Mouse (Mus musculus): ENCODE measurements at regions not wholly inside any gene's neighbourhood (a gene's known extent, or its start where the extent isn't known, plus 50 kb on each side); places are given as distances from the start of the nearest gene placed in this dataset.

- no peak for TF ChIP-seq POLR2A (IDR thresholded peaks at IDR 0.05; ENCODE audit: borderline replicate concordance, insufficient read depth, low read length)
- TF ChIP-seq CTCF (IDR thresholded peaks at IDR 0.05; ENCODE audit: borderline replicate concordance, insufficient read depth, low read depth, low read length), result no peak
Observed at GRCm38 (mm10) chr16:56386539-56386938, 91.1 kb upstream of the Abi3bp start.
